Mouse (Mus musculus) hindbrain, embryonic 15.5 days (tissue): ENCODE measurements around the gene Id2. TPM values are rescaled to one million over a fixed set of nuclear protein-coding genes. Genes with fewer than 3 reads are reported as not detected.

ENCODE experiments used
- ATAC-seq: fragments of 200-750 bp; cut with Nextera tagmentation; 2 replicates; pipeline ENCODE4 v1.8.0; 2017; ENCODE audit warnings: low read depth, moderate number of reproducible peaks, moderate TSS enrichment; ENCODE audit not compliant: low FRiP score
- H3K27ac ChIP-seq: fragments of 300-500 bp; sonication (generic); replicated peaks from 2 replicates; pipeline ENCODE4 v1.5.1; 2015; ENCODE audit warnings: mild to moderate bottlenecking, inconsistent platforms
- H3K27me3 ChIP-seq: fragments of 300-500 bp; sonication (generic); 2 replicates; pipeline ENCODE4 v1.6.1; 2015; ENCODE audit warnings: control low read depth, inconsistent platforms
- H3K36me3 ChIP-seq: fragments of 300-500 bp; sonication (generic); 2 replicates; pipeline ENCODE4 v1.6.1; 2015; ENCODE audit warnings: control low read depth, inconsistent platforms
- H3K4me1 ChIP-seq: fragments of 300-500 bp; sonication (generic); replicated peaks from 2 replicates; pipeline ENCODE4 v1.6.1; 2015; ENCODE audit warnings: control low read depth, inconsistent platforms
- H3K4me2 ChIP-seq: fragments of 300-500 bp; sonication (generic); 2 replicates; pipeline ENCODE4 v1.6.1; 2015; ENCODE audit warnings: moderate library complexity, mild to moderate bottlenecking, inconsistent platforms
- H3K4me3 ChIP-seq: fragments of 300-500 bp; sonication (generic); 2 replicates; pipeline ENCODE4 v1.5.1; 2015; ENCODE audit warnings: mild to moderate bottlenecking, inconsistent platforms
- H3K9ac ChIP-seq: fragments of 300-500 bp; sonication (generic); 2 replicates; pipeline ENCODE4 v1.6.1; 2015; ENCODE audit warnings: inconsistent platforms
- H3K9me3 ChIP-seq: fragments of 300-500 bp; sonication (generic); 2 replicates; pipeline ENCODE4 v1.6.1; 2016; ENCODE audit warnings: control low read depth, inconsistent platforms
- WGBS: fragments of 180-500 bp; shearing (Covaris S2); methylation state at CpG from one replicate; pipeline ENCODE4 v1.1.7; 2015; 5-methylcytosine and 5-hydroxymethylcytosine counted together
- polyA plus RNA-seq: library from polyadenylated mRNA; unstranded; fragments of >200 nt; fragmentation: Nextera tagmentation; extraction: Ambion mirVana; gene quantifications from 2 replicates; pipeline ENCODE4 v1.2.1, GENCODE M21; 2015

Id2 gene
- polyA plus RNA-seq, 1 experiment from 2014 or later: 312 TPM

GRCm38 (mm10) chr12:25060901-25061300, 36.0 kb downstream of the Id2 start:
- H3K4me1 ChIP-seq: no peaks in the 10 kb centered on the region
- H3K9ac ChIP-seq: no peak overlapping the region
- no peaks in the 10 kb centered on the region for H3K27me3 ChIP-seq
- H3K27ac ChIP-seq: no peak overlapping the region
- ATAC-seq: no peak
- H3K9me3 ChIP-seq: no peaks in the 10 kb centered on the region
- peaks cover 35% of the 10 kb centered on the region for H3K36me3 ChIP-seq
- H3K4me3 ChIP-seq: no peak overlapping the region
- no peak overlapping the region for H3K4me2 ChIP-seq
- WGBS: 71% methylated on average over 7 of the region's 7 CpGs

DNA sequence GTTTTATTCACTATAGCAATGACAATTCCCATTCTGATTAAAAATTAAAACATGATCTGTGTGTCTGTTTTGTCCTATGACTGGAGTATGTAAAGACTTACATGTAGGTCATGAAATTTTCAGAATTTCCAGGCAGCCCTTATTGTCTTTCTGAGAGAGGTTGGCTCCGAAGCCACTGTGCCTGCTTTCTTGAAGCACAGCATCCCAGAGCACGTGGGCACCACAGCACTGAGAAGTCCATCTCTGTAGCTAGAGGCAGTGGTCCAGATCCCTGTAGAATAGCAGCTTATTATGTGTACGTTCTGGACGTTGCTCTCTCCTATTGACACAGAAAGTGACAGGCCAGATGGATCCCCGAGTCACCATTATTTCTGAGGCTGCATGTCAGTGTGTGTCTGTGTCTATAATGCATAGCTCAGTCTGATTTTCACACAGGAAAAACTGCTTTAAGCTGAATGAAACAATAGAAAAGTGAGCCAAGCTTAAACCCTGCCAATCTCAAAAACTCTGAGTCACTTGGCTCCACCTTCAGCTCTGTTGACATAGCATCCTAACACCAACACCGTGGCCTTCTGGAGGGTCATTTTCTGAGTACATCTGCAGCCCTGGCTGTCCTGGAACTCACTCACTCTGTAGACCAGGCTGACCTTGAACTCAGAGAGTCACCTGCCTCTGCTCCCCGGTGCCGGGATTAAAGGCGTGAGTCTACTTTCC, 37.3 kb downstream of the Id2 start:
- H3K4me1 ChIP-seq: no peaks in the 10 kb centered on the region
- 0 out of 2 replicates have a peak overlapping the region, but pooled peaks have one; percentile 20 for H3K27ac ChIP-seq
- H3K9me3 ChIP-seq: no peaks in the 10 kb centered on the region
- H3K4me2 ChIP-seq: no peak overlapping the region
- H3K9ac ChIP-seq: no peak overlapping the region
- peaks cover 40% of the 10 kb centered on the region for H3K36me3 ChIP-seq
- H3K4me3 ChIP-seq: no peak overlapping the region
- peak; percentile 28; the same call in 1 of the 2 replicates for ATAC-seq
- WGBS: 68% methylated on average over 9 of the region's 9 CpGs
- no peaks in the 10 kb centered on the region for H3K27me3 ChIP-seq

DNA sequence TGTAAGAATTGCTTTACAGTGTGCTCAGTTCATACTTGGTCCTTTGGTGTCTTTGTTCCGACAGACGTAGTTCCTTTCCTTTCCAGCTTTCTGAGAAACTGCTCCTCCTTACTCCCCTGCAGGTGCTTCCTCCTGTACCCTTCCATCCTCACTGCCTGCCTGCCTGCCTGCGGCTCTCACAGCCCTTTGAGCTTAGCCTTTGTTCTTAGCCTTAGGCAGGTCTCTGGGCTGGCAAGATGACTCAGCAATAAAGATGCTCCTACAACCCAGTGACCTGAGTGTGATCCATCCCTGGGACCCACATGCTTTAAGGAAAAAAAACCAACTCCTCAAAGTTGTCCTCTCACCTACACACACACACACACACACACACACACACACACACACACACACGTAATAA, 42.0 kb downstream of the Id2 start:
- no peak overlapping the region for H3K4me2 ChIP-seq
- no peak for ATAC-seq
- WGBS: 65% methylated on average over 4 of the region's 4 CpGs

GRCm38 (mm10) chr12:25054511-25054910, 42.4 kb downstream of the Id2 start:
- Histone ChIP-seq H3K27ac (no peak overlapping the region), H3K9me3 (no peaks in the 10 kb centered on the region), H3K27me3 (no peaks in the 10 kb centered on the region), H3K4me3 (no peak overlapping the region), H3K36me3 (peaks cover 71% of the 10 kb centered on the region), H3K9ac (no peak overlapping the region), H3K4me2 (no peak overlapping the region), H3K4me1 (no peaks in the 10 kb centered on the region)
- WGBS: 86% methylated on average over 7 of the region's 7 CpGs
- ATAC-seq: no peak

More for the DNA sequence above, 42.0 kb downstream of the Id2 start:
- H3K36me3 ChIP-seq: peaks cover 74% of the 10 kb centered on the region
- no peaks in the 10 kb centered on the region for H3K9me3 ChIP-seq
- H3K4me1 ChIP-seq: no peaks in the 10 kb centered on the region
- H3K27me3 ChIP-seq: no peaks in the 10 kb centered on the region
- H3K9ac ChIP-seq: no peak overlapping the region
- no peak overlapping the region for H3K4me3 ChIP-seq
- H3K27ac ChIP-seq: no peak overlapping the region

DNA sequence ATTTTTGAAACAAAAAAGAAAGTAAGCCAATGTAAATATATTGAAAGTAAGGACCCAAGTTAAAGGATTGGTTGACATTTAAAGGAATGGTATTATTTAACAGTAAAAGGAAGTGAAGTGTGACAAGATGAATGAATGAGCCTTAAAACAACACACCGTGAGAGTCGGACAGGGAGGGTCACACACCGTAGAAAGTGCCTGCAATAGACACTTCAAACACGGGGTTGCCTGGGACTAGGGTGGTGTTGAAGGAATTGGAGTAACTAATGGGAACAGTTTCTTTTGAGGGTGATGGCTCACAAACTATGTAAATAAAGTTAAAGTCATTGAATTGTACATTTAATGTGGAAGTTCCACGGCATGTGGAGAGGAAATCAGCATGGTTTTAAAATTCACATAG, 47.7 kb downstream of the Id2 start:
- H3K36me3 ChIP-seq: peaks cover 38% of the 10 kb centered on the region
- no peak overlapping the region for H3K9ac ChIP-seq

DNA sequence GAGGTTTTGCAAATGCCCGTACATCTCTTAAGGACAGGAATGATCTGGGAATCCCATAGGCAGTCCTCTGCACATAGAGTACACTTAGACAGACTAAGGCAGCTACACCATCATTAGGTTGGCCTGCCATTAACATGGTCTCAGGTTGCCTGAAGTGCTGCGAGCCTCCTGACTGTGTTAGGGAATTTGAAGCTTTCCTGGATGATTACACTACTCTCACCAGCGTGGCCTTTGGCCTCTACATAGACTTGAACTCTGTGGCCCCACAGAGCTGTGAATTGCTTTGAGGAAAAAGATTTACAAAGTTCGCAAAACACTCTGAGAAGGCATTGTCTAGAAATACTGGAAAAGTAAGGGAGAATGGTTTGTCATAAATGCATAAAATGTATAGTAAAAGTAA, 52.4 kb downstream of the Id2 start:
- ATAC-seq: no peak
- WGBS: 96% methylated on average over 4 of the region's 4 CpGs
- peaks cover 27% of the 10 kb centered on the region for H3K36me3 ChIP-seq
- no peak overlapping the region for H3K4me3 ChIP-seq
- H3K4me2 ChIP-seq: no peak overlapping the region
- H3K9ac ChIP-seq: no peak overlapping the region
- H3K27me3 ChIP-seq: no peaks in the 10 kb centered on the region
- no peak overlapping the region for H3K27ac ChIP-seq
- no peaks in the 10 kb centered on the region for H3K4me1 ChIP-seq
- no peaks in the 10 kb centered on the region for H3K9me3 ChIP-seq

More for the DNA sequence above, 47.7 kb downstream of the Id2 start:
- Histone ChIP-seq H3K4me3 (no peak overlapping the region), H3K27me3 (no peaks in the 10 kb centered on the region), H3K9me3 (no peaks in the 10 kb centered on the region), H3K27ac (no peak overlapping the region), H3K4me1 (no peaks in the 10 kb centered on the region), H3K4me2 (no peak overlapping the region)
- ATAC-seq: no peak
- WGBS: 63% methylated on average over 5 of the region's 5 CpGs

GRCm38 (mm10) chr12:25044056-25044455, 52.9 kb downstream of the Id2 start:
- H3K4me3 ChIP-seq: no peak overlapping the region
- no peak overlapping the region for H3K27ac ChIP-seq
- no peak overlapping the region for H3K9ac ChIP-seq
- H3K36me3 ChIP-seq: peaks cover 27% of the 10 kb centered on the region
- no peaks in the 10 kb centered on the region for H3K27me3 ChIP-seq
- 96% methylated on average over 2 of the region's 2 CpGs for WGBS
- H3K4me1 ChIP-seq: no peaks in the 10 kb centered on the region
- no peak for ATAC-seq
- no peaks in the 10 kb centered on the region for H3K9me3 ChIP-seq
- no peak overlapping the region for H3K4me2 ChIP-seq

Other genes with a start within 250 kb of the Id2 start
- 127 and 140 TPM in 2 replicates for gene Kidins220, start 122.2 kb downstream of the Id2 start, polyA plus RNA-seq